Mouse (Mus musculus) midbrain, embryonic 11.5 days (tissue): ENCODE data around the gene Hoxc8. TPM values are rescaled to one million over a fixed set of nuclear protein-coding genes. Genes with fewer than 3 reads are reported as not detected.

ENCODE experiments used
- ATAC-seq: fragments of 200-750 bp; cut with Nextera tagmentation; 2 replicates; pipeline ENCODE4 v1.8.0; 2017; ENCODE audit warnings: moderate TSS enrichment, moderate library complexity; ENCODE audit not compliant: low FRiP score
- DNase-seq: peaks from one replicate; pipeline ENCODE4 v3.0.0; 2015; ENCODE audit warnings: low spot score; ENCODE audit errors: missing footprints
- H3K27ac ChIP-seq: fragments of 300-500 bp; sonication (generic); 2 replicates; pipeline ENCODE4 v1.5.1; 2014; ENCODE audit warnings: low read depth, low read length
- H3K27me3 ChIP-seq: fragments of 300-500 bp; sonication (generic); 2 replicates; pipeline ENCODE4 v1.6.1; 2014; ENCODE audit warnings: mild to moderate bottlenecking, low read length, moderate library complexity, mixed read lengths; ENCODE audit not compliant: control insufficient read depth, insufficient read depth
- H3K36me3 ChIP-seq: fragments of 300-500 bp; sonication (generic); 2 replicates; pipeline ENCODE4 v1.6.1; 2014; ENCODE audit warnings: mild to moderate bottlenecking, low read length, moderate library complexity, mixed read lengths; ENCODE audit not compliant: control insufficient read depth, insufficient read depth
- H3K4me1 ChIP-seq: fragments of 300-500 bp; sonication (generic); 2 replicates; pipeline ENCODE4 v1.6.1; 2014; ENCODE audit warnings: low read length; ENCODE audit not compliant: control insufficient read depth, insufficient read depth
- H3K4me2 ChIP-seq: fragments of 300-500 bp; sonication (generic); 2 replicates; pipeline ENCODE4 v1.6.1; 2014; ENCODE audit warnings: mild to moderate bottlenecking, moderate library complexity
- H3K4me3 ChIP-seq: fragments of 300-500 bp; sonication (generic); 2 replicates; pipeline ENCODE4 v1.5.1; 2014; ENCODE audit warnings: low read depth, low read length
- H3K9ac ChIP-seq: fragments of 300-500 bp; sonication (generic); 2 replicates; pipeline ENCODE4 v1.6.1; 2014; ENCODE audit warnings: low read length
- H3K9me3 ChIP-seq: fragments of 300-500 bp; sonication (generic); 2 replicates; pipeline ENCODE4 v1.6.1; 2016; ENCODE audit warnings: low read length; ENCODE audit not compliant: control insufficient read depth
- WGBS: fragments of 180-500 bp; shearing (Covaris S2); extraction: QIAGEN DNeasy Blood & Tissue Kit; methylation state at CpG from one replicate; pipeline ENCODE4 v1.1.7; 2014; 5-methylcytosine and 5-hydroxymethylcytosine counted together
- microRNA counts: library from miRNA; unstranded; fragments of <30 nt; microRNA quantifications from one replicate; lab custom pipeline; 2015
- microRNA-seq: library from miRNA; unstranded; fragments of <30 nt; microRNA quantifications from one replicate; pipeline ENCODE4, GENCODE M21; 2017
- polyA plus RNA-seq: library from polyadenylated mRNA; unstranded; fragments of >200 nt; fragmentation: Nextera tagmentation; extraction: Ambion mirVana; gene quantifications from 2 replicates; pipeline ENCODE4 v1.2.1, GENCODE M21; 2014

Gene Hoxc8
- polyA plus RNA-seq, 1 experiment from 2014 or later = not detected

- Histone ChIP-seq H3K9me3 (no peaks in the 10 kb centered on the region), H3K27ac (no peak overlapping the region), H3K4me3 (no peak overlapping the region), H3K36me3 (no peaks in the 10 kb centered on the region), H3K27me3 (peaks cover 95% of the 10 kb centered on the region), H3K4me1 (no peaks in the 10 kb centered on the region), H3K9ac (no peak overlapping the region), H3K4me2 (no peak overlapping the region)
- ATAC-seq (no peak), DNase-seq (peak; percentile 92)
- WGBS = under 1% methylated on average over 12 of the region's 12 CpGs
These were observed 50.2 kb downstream of the Hoxc8 start for GRCm38 (mm10) chr15:103040601-103041000.

DNA sequence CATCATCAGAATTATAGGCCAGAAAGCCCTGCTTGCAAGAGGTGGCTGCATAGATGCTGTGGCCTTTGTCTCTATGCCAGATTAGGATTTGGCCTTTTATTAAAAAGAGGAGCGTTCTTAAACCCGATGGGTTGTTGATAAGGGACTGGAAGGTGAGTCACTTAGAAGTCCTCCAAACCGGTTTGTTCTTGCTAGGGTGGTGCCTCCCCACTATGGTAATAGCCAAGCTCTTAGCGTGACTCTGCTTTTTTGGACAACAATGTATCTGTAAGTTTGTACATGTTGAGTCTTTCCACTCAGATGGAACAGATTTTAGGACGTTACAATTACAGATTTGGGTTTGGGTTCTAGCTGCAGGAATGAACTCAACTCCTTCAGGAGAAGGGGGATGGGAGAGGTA is 51.2 kb downstream of the Hoxc8 start:
- WGBS = 5% methylated on average over 5 of the region's 5 CpGs
- H3K9ac ChIP-seq = no peak overlapping the region
- no peak for ATAC-seq

GRCm38 (mm10) chr15:103042209-103042608 is 51.8 kb downstream of the Hoxc8 start:
- ATAC-seq (no peak), DNase-seq (no peak)
- no peaks in the 10 kb centered on the region for H3K4me1 ChIP-seq
- no peak overlapping the region for H3K27ac ChIP-seq
- H3K36me3 ChIP-seq = no peaks in the 10 kb centered on the region
- no peak overlapping the region for H3K4me2 ChIP-seq
- H3K4me3 ChIP-seq = no peak overlapping the region
- no peak overlapping the region for H3K9ac ChIP-seq
- H3K27me3 ChIP-seq = peaks cover 88% of the 10 kb centered on the region
- H3K9me3 ChIP-seq = no peaks in the 10 kb centered on the region
- 0% methylated on average over 1 of the region's 1 CpGs for WGBS

More for the DNA sequence above, 51.2 kb downstream of the Hoxc8 start:
- no peaks in the 10 kb centered on the region for H3K36me3 ChIP-seq
- H3K27ac ChIP-seq = no peak overlapping the region
- H3K9me3 ChIP-seq = no peaks in the 10 kb centered on the region
- H3K4me1 ChIP-seq = no peaks in the 10 kb centered on the region
- DNase-seq = peak; percentile 88
- no peak overlapping the region for H3K4me3 ChIP-seq
- peaks cover 92% of the 10 kb centered on the region for H3K27me3 ChIP-seq
- H3K4me2 ChIP-seq = no peak overlapping the region

MicroRNAs encoded within 50 kb of the gene (microRNA counts, 519-probe panel; counts per million panel counts)
- not detected for microRNA mmu-miR-615-3p (lab: Ali Mortazavi, UCI)
- microRNA mmu-miR-615-5p (lab: Ali Mortazavi, UCI) = not detected

Small RNA genes within 50 kb of the gene (microRNA-seq; reads per million reads assigned to microRNA genes)
- gene Mir196a-2 (not detected), gene Mir615 (9.9 reads per million, percentile 30 among the genes with 10 or more reads in this experiment)

Other genes with a start within 250 kb of the Hoxc8 start
- 0.11 and 0.15 TPM in 2 replicates for gene Hoxc13, start 69.5 kb upstream of the Hoxc8 start, polyA plus RNA-seq
- not detected in 2 replicates for gene Hoxc12, start 53.9 kb upstream of the Hoxc8 start, polyA plus RNA-seq
- gene Hoxc11, start 36.2 kb upstream of the Hoxc8 start, polyA plus RNA-seq = not detected in 2 replicates
- gene Hoxc10, start 23.8 kb upstream of the Hoxc8 start, polyA plus RNA-seq = not detected in 2 replicates
- not detected in 2 replicates for gene Hoxc5, start 23.2 kb upstream of the Hoxc8 start, polyA plus RNA-seq
- gene Hoxc9, start 14.2 kb upstream of the Hoxc8 start, polyA plus RNA-seq = not detected in 2 replicates
- gene Hoxc6, start 7.7 kb downstream of the Hoxc8 start, polyA plus RNA-seq = not detected in 2 replicates
- not detected in 2 replicates for gene Hoxc4, start 28.3 kb downstream of the Hoxc8 start, polyA plus RNA-seq
- gene Smug1, start 176.5 kb downstream of the Hoxc8 start, polyA plus RNA-seq = 26.5 and 27.2 TPM in 2 replicates
- gene Cbx5, start 249.2 kb downstream of the Hoxc8 start, polyA plus RNA-seq = 206 and 218 TPM in 2 replicates
- 1,348 and 1,391 TPM in 2 replicates for gene Hnrnpa1, start 249.8 kb downstream of the Hoxc8 start, polyA plus RNA-seq